Mouse (Mus musculus) limb, embryonic 14.5 days (tissue): ENCODE data around the gene Fgfr2. TPM values are rescaled to one million over a fixed set of nuclear protein-coding genes. Genes with fewer than 3 reads are reported as not detected.

Source experiments
- ATAC-seq: fragments of 200-750 bp; cut with Nextera tagmentation; 2 replicates; pipeline ENCODE4 v1.8.0; 2017; ENCODE audit warnings: low read depth, moderate number of reproducible peaks, moderate TSS enrichment; ENCODE audit not compliant: low FRiP score
- DNase-seq: peaks from one replicate; pipeline ENCODE4 v3.0.0-alpha.2; 2015; ENCODE audit warnings: low spot score
- H3K27ac ChIP-seq: fragments of 300-500 bp; sonication (generic); replicated peaks from 2 replicates; pipeline ENCODE4 v1.5.1; 2014; ENCODE audit warnings: low read depth, mild to moderate bottlenecking, low read length, moderate library complexity, mixed read lengths
- H3K27me3 ChIP-seq: fragments of 300-500 bp; sonication (generic); 2 replicates; pipeline ENCODE4 v1.6.1; 2014; ENCODE audit warnings: low read length, mixed read lengths; ENCODE audit not compliant: control insufficient read depth, insufficient read depth
- H3K36me3 ChIP-seq: fragments of 300-500 bp; sonication (generic); 2 replicates; pipeline ENCODE4 v1.6.1; 2014; ENCODE audit warnings: mild to moderate bottlenecking, low read length, moderate library complexity, mixed read lengths; ENCODE audit not compliant: control insufficient read depth, insufficient read depth
- H3K4me1 ChIP-seq: fragments of 300-500 bp; sonication (generic); 2 replicates; pipeline ENCODE4 v1.6.1; 2014; ENCODE audit warnings: antibody characterized with exemption, low read length, mixed read lengths; ENCODE audit not compliant: control insufficient read depth, insufficient read depth
- H3K4me2 ChIP-seq: fragments of 300-500 bp; sonication (generic); replicated peaks from 2 replicates; pipeline ENCODE4 v1.6.1; 2014; ENCODE audit warnings: low read depth, mild to moderate bottlenecking, low read length, moderate library complexity; ENCODE audit not compliant: severe bottlenecking
- H3K4me3 ChIP-seq: fragments of 300-500 bp; sonication (generic); replicated peaks from 2 replicates; pipeline ENCODE4 v1.5.1; 2014; ENCODE audit warnings: low read length
- H3K9ac ChIP-seq: fragments of 300-500 bp; sonication (generic); 2 replicates; pipeline ENCODE4 v1.6.1; 2014; ENCODE audit warnings: mild to moderate bottlenecking, low read depth, low read length, moderate library complexity; ENCODE audit not compliant: severe bottlenecking
- H3K9me3 ChIP-seq: fragments of 300-500 bp; sonication (generic); 2 replicates; pipeline ENCODE4 v1.6.1; 2016; ENCODE audit warnings: low read length; ENCODE audit not compliant: control insufficient read depth
- POLR2A ChIP-seq: fragments of 200-500 bp; IDR thresholded peaks from 2 replicates; pipeline ENCODE4 v1.8.0; 2012; ENCODE audit warnings: inconsistent platforms, mild to moderate bottlenecking, moderate library complexity, borderline replicate concordance; ENCODE audit not compliant: insufficient read depth, insufficient read length; ENCODE audit errors: extremely low read depth
- WGBS: fragments of 180-500 bp; shearing (Covaris S2); extraction: QIAGEN DNeasy Blood & Tissue Kit; methylation state at CpG from one replicate; pipeline ENCODE4 v1.1.7; 2014; 5-methylcytosine and 5-hydroxymethylcytosine counted together
- polyA plus RNA-seq, 2 experiments: library from polyadenylated mRNA; depleted of rRNA in 1 of 2; stranded (reverse) in 1 of 2; unstranded in 1 of 2; fragments of >200 nt; fragmentation: Nextera tagmentation in 1 of 2; extraction: Ambion mirVana in 1 of 2; gene quantifications; 2 replicates each; pipeline versions ENCODE4 v1.2.1 to v1.2.3; 2012 to 2014

The Fgfr2 gene
- polyA plus RNA-seq, 2 experiments: 131 to 133 TPM

- WGBS: 68% methylated on average over 6 of the region's 6 CpGs
- Histone ChIP-seq H3K9ac (no peak overlapping the region), H3K9me3 (no peaks in the 10 kb centered on the region), H3K4me3 (no peak overlapping the region), H3K4me1 (peaks cover 18% of the 10 kb centered on the region), H3K4me2 (no peak overlapping the region), H3K27me3 (no peaks in the 10 kb centered on the region), H3K27ac (no peak overlapping the region), H3K36me3 (peaks cover 9% of the 10 kb centered on the region; the same call in 1 of the 2 replicates)
- TF ChIP-seq POLR2A: no peak
- DNase-seq (peak; percentile 64), ATAC-seq (no peak)
These were observed 2444.7 kb downstream of the Fgfr2 start for GRCm38 (mm10) chr7:130678414-130678813.

- TF ChIP-seq POLR2A: no peak
- Histone ChIP-seq H3K4me3 (no peak overlapping the region), H3K9ac (no peak overlapping the region), H3K4me1 (peaks cover 18% of the 10 kb centered on the region), H3K27me3 (no peaks in the 10 kb centered on the region), H3K9me3 (no peaks in the 10 kb centered on the region), H3K27ac (peak overlapping the region; percentile 40; the same call in 1 of the 2 replicates), H3K4me2 (no peak overlapping the region), H3K36me3 (peaks cover 9% of the 10 kb centered on the region; the same call in 1 of the 2 replicates)
- WGBS: 54% methylated on average over 12 of the region's 12 CpGs
- no peak for ATAC-seq
- DNase-seq: peak; percentile 20
These were observed 2445.4 kb downstream of the Fgfr2 start for GRCm38 (mm10) chr7:130677541-130678274.

- H3K27me3 ChIP-seq: no peaks in the 10 kb centered on the region
- H3K4me3 ChIP-seq: no peak overlapping the region
- peak; percentile 19 for DNase-seq
- ATAC-seq: no peak
- peaks cover 9% of the 10 kb centered on the region; the same call in 1 of the 2 replicates for H3K36me3 ChIP-seq
- H3K9ac ChIP-seq: no peak overlapping the region
- TF ChIP-seq POLR2A: no peak
- peaks cover 18% of the 10 kb centered on the region for H3K4me1 ChIP-seq
- H3K27ac ChIP-seq: peak overlapping the region; percentile 40
- H3K4me2 ChIP-seq: no peak overlapping the region
- H3K9me3 ChIP-seq: no peaks in the 10 kb centered on the region
- WGBS: 25% methylated on average over 11 of the region's 11 CpGs
These were observed 2446.1 kb downstream of the Fgfr2 start for GRCm38 (mm10) chr7:130676885-130677540.

- no peak overlapping the region for H3K9ac ChIP-seq
- WGBS: 82% methylated on average over 9 of the region's 9 CpGs
- DNase-seq (no peak), ATAC-seq (no peak)
- no peak overlapping the region for H3K4me2 ChIP-seq
- H3K36me3 ChIP-seq: peaks cover 9% of the 10 kb centered on the region; the same call in 1 of the 2 replicates
- no peaks in the 10 kb centered on the region for H3K9me3 ChIP-seq
- H3K27me3 ChIP-seq: no peaks in the 10 kb centered on the region
- no peak overlapping the region for H3K4me3 ChIP-seq
- TF ChIP-seq POLR2A: no peak
- no peak overlapping the region for H3K27ac ChIP-seq
- H3K4me1 ChIP-seq: peaks cover 36% of the 10 kb centered on the region
These were observed 2448.6 kb downstream of the Fgfr2 start for GRCm38 (mm10) chr7:130674526-130674925.

GRCm38 (mm10) chr7:130673169-130674033 lies 2449.7 kb downstream of the Fgfr2 start:
- no peak for TF ChIP-seq POLR2A
- Histone ChIP-seq H3K27ac (no peak overlapping the region), H3K4me3 (no peak overlapping the region), H3K4me1 (peaks cover 47% of the 10 kb centered on the region), H3K4me2 (no peak overlapping the region), H3K9ac (no peak overlapping the region), H3K27me3 (no peaks in the 10 kb centered on the region), H3K9me3 (no peaks in the 10 kb centered on the region), H3K36me3 (peaks cover 9% of the 10 kb centered on the region; the same call in 1 of the 2 replicates)
- DNase-seq (peak; percentile 61), ATAC-seq (no peak; the same call in 1 of the 2 replicates)
- WGBS: 78% methylated on average over 9 of the region's 9 CpGs
